ENCODE assay signal across 8 mouse cellular contexts in genomic region chr16:78237641-78238051, GRCm38 (mm10).
A peak's percentile ranks its signal among the peaks of the same experiment; 100 is the strongest.
DNase-seq lines count a peak whose midpoint lies in the region; ATAC-seq and TF ChIP-seq lines count a peak whose summit lies in the region.

No protein-coding gene starts in this region.

- H3K4me1 ChIP-seq in lung, embryonic 16.5 days (replicated peaks; ENCODE audit: control insufficient read depth, insufficient read depth, low read length): peaks cover 9% of the 10 kb centered on the region; the same call in 1 of the 2 replicates
- peaks cover 5% of the 10 kb centered on the region for H3K4me1 ChIP-seq in embryonic facial prominence, embryonic 12.5 days
- H3K4me1 ChIP-seq in intestine, embryonic 14.5 days (replicated peaks; ENCODE audit: control insufficient read depth, insufficient read depth, low read length): peaks cover 7% of the 10 kb centered on the region; the same call in 1 of the 2 replicates
- no peaks in the 10 kb centered on the region for H3K4me1 ChIP-seq in midbrain, postnatal 0 days (ENCODE audit: insufficient read depth, low read length)

- H3K9ac ChIP-seq in lung, embryonic 16.5 days (ENCODE audit: low read length): peak overlapping the region; percentile 41
- peak overlapping the region; percentile 33; the same call in 1 of the 2 replicates for H3K9ac ChIP-seq in embryonic facial prominence, embryonic 12.5 days
- peak overlapping the region; percentile 32 for H3K9ac ChIP-seq in intestine, embryonic 14.5 days (ENCODE audit: low read length)
- H3K9ac ChIP-seq in midbrain, postnatal 0 days (replicated peaks; ENCODE audit: low read length, poor library complexity, severe bottlenecking): peak overlapping the region; percentile 51

- 0% methylated on average over 13 of the region's 15 CpGs for WGBS in lung, embryonic 16.5 days
- 0% methylated on average over 13 of the region's 15 CpGs for WGBS in embryonic facial prominence, embryonic 12.5 days
- under 1% methylated on average over 12 of the region's 15 CpGs for WGBS in intestine, embryonic 14.5 days
- WGBS in midbrain, postnatal 0 days: 0% methylated on average over 13 of the region's 15 CpGs

- H3K27ac ChIP-seq in lung, embryonic 16.5 days (ENCODE audit: low read length): no peak overlapping the region
- peak overlapping the region; percentile 50 for H3K27ac ChIP-seq in embryonic facial prominence, embryonic 12.5 days
- H3K27ac ChIP-seq in intestine, embryonic 14.5 days (ENCODE audit: low read depth): no peak overlapping the region
- H3K27ac ChIP-seq in midbrain, postnatal 0 days (ENCODE audit: low read depth, low read length): peak overlapping the region; percentile 78

- no peaks in the 10 kb centered on the region; the same call in 1 of the 2 replicates for H3K27me3 ChIP-seq in lung, embryonic 16.5 days (ENCODE audit: control insufficient read depth, insufficient read depth, low read depth, low read length)
- no peaks in the 10 kb centered on the region for H3K27me3 ChIP-seq in embryonic facial prominence, embryonic 12.5 days
- 0 out of 2 replicates have a peak, but pooled peaks cover 7% of the 10 kb centered on the region for H3K27me3 ChIP-seq in intestine, embryonic 14.5 days (replicated peaks; ENCODE audit: control insufficient read depth, insufficient read depth, low read length)
- no peaks in the 10 kb centered on the region for H3K27me3 ChIP-seq in midbrain, postnatal 0 days (ENCODE audit: insufficient read depth, low read length)

- ATAC-seq in lung, embryonic 16.5 days (ENCODE audit: low read depth): peak; percentile 59
- ATAC-seq in embryonic facial prominence, embryonic 12.5 days (ENCODE audit: insufficient number of reproducible peaks, insufficient read depth, low FRiP score, low TSS enrichment): peak; percentile 62; the same call in 1 of the 2 replicates
- ATAC-seq in intestine, embryonic 14.5 days (replicated peaks; ENCODE audit: low FRiP score, low TSS enrichment, low read depth): 0 out of 2 replicates have a peak, but pooled peaks have one; percentile 26
- ATAC-seq in midbrain, postnatal 0 days (ENCODE audit: low FRiP score): peak; percentile 63

- peak overlapping the region; percentile 78 for H3K4me2 ChIP-seq in lung, embryonic 16.5 days (ENCODE audit: low read depth, low read length)
- peak overlapping the region; percentile 67 for H3K4me2 ChIP-seq in embryonic facial prominence, embryonic 12.5 days (replicated peaks)
- H3K4me2 ChIP-seq in intestine, embryonic 14.5 days (ENCODE audit: low read length): peak overlapping the region; percentile 94
- H3K4me2 ChIP-seq in midbrain, postnatal 0 days (ENCODE audit: low read depth, low read length, poor library complexity, severe bottlenecking): peak overlapping the region; percentile 74

- H3K9me3 ChIP-seq in lung, embryonic 16.5 days (ENCODE audit: control insufficient read depth, low read length): no peaks in the 10 kb centered on the region
- H3K9me3 ChIP-seq in embryonic facial prominence, embryonic 12.5 days: no peaks in the 10 kb centered on the region
- H3K9me3 ChIP-seq in intestine, embryonic 14.5 days (ENCODE audit: control insufficient read depth, low read length): no peaks in the 10 kb centered on the region
- H3K9me3 ChIP-seq in midbrain, postnatal 0 days (ENCODE audit: low read length): no peaks in the 10 kb centered on the region

- DNase-seq in lung, postnatal 36 days: no peak
- peak; percentile 66 for DNase-seq in intestine, embryonic 14.5 days (ENCODE audit: low spot score)
- DNase-seq in midbrain, postnatal 0 days (ENCODE audit: low spot score): peak; percentile 72
- DNase-seq in spleen, postnatal 10 days (ENCODE audit: low spot score in 2 of 2): no peak
- no peak for DNase-seq in spleen, postnatal 4 days (ENCODE audit: low spot score in 2 of 2)
- no peak for DNase-seq in layer of hippocampus, adult 11-12 months (ENCODE audit: low spot score)

- H3K4me3 ChIP-seq in lung, embryonic 16.5 days (ENCODE audit: low read length): peak overlapping the region; percentile 45
- peak overlapping the region; percentile 37 for H3K4me3 ChIP-seq in embryonic facial prominence, embryonic 12.5 days
- H3K4me3 ChIP-seq in intestine, embryonic 14.5 days (ENCODE audit: low read depth, low read length): peak overlapping the region; percentile 42
- H3K4me3 ChIP-seq in midbrain, postnatal 0 days (ENCODE audit: low read depth, low read length): peak overlapping the region; percentile 37

- no peaks in the 10 kb centered on the region for H3K36me3 ChIP-seq in lung, embryonic 16.5 days (ENCODE audit: control insufficient read depth, insufficient read depth, low read length)
- no peaks in the 10 kb centered on the region for H3K36me3 ChIP-seq in embryonic facial prominence, embryonic 12.5 days
- no peaks in the 10 kb centered on the region for H3K36me3 ChIP-seq in intestine, embryonic 14.5 days (ENCODE audit: control insufficient read depth, insufficient read depth, low read length)
- no peaks in the 10 kb centered on the region for H3K36me3 ChIP-seq in midbrain, postnatal 0 days (ENCODE audit: insufficient read depth, low read length)

- TF ChIP-seq CTCF in midbrain, postnatal 0 days (IDR thresholded peaks at IDR 0.05): no peak

Comparison
In these comparisons a context has a peak if more than half of its experiments do, and no peak if none do; other contexts are left out.
1. H3K27ac ChIP-seq: peak in embryonic facial prominence, embryonic 12.5 days (single experiment) and midbrain, postnatal 0 days (single experiment); none in lung, embryonic 16.5 days (single experiment) and intestine, embryonic 14.5 days (single experiment).
2. DNase-seq: peak in intestine, embryonic 14.5 days (single experiment) and midbrain, postnatal 0 days (single experiment); none in lung, postnatal 36 days (single experiment), spleen, postnatal 10 days (0 of 2), spleen, postnatal 4 days (0 of 2) and layer of hippocampus, adult 11-12 months (single experiment).
3. Peak in every context shown above with its lines, with median percentiles within 50 percentile points of each other: ATAC-seq, H3K4me2 ChIP-seq, H3K4me3 ChIP-seq and H3K9ac ChIP-seq.